Mouse (Mus musculus) T-cell, adult 2 months (primary cell): ENCODE results near the gene Zfp870.
"Not testable (repeated sequence)": the region's sequence is repeated elsewhere in the genome, so short reads cannot be mapped to it uniquely, and the experiment has no call there.

Experiments
- DNase-seq: peaks from one replicate; pipeline ENCODE4 v3.0.0; 2022; ENCODE audit warnings: low spot score

The Zfp870 gene

GRCm38 (mm10) chr17:32871483-32871882, 20.0 kb downstream of the Zfp870 start:
- DNase-seq = no peak

DNA sequence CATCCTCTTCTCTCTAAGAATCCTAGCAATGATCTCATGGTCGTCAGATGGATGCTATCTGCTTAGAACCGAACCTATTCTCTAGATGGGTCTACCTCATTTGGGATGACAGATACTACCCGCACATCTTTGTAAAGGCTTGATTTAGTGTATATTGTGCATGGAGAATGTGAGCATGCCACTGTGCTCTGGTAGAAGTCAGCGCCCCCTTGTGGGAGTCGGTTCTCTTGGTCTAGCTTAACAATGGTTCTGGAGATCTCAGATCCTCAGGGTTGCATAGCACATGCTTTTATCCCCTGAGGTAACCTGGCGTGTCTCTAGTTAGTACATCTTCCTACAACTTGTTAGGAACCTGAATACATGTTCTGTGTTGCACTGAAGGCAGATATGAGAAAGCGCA, 24.2 kb downstream of the Zfp870 start:
- not testable (repeated sequence) for DNase-seq

- DNase-seq = not testable (repeated sequence)
These were observed 34.7 kb downstream of the Zfp870 start for GRCm38 (mm10) chr17:32856713-32857112.

- no peak for DNase-seq
These were observed 39.9 kb downstream of the Zfp870 start for GRCm38 (mm10) chr17:32851581-32851980.

GRCm38 (mm10) chr17:32841388-32841787, 50.1 kb downstream of the Zfp870 start:
- no peak for DNase-seq

- no peak for DNase-seq
These were observed 52.2 kb downstream of the Zfp870 start for GRCm38 (mm10) chr17:32839083-32839802.

- no peak for DNase-seq
These were observed 61.0 kb downstream of the Zfp870 start for GRCm38 (mm10) chr17:32830418-32830782.

DNA sequence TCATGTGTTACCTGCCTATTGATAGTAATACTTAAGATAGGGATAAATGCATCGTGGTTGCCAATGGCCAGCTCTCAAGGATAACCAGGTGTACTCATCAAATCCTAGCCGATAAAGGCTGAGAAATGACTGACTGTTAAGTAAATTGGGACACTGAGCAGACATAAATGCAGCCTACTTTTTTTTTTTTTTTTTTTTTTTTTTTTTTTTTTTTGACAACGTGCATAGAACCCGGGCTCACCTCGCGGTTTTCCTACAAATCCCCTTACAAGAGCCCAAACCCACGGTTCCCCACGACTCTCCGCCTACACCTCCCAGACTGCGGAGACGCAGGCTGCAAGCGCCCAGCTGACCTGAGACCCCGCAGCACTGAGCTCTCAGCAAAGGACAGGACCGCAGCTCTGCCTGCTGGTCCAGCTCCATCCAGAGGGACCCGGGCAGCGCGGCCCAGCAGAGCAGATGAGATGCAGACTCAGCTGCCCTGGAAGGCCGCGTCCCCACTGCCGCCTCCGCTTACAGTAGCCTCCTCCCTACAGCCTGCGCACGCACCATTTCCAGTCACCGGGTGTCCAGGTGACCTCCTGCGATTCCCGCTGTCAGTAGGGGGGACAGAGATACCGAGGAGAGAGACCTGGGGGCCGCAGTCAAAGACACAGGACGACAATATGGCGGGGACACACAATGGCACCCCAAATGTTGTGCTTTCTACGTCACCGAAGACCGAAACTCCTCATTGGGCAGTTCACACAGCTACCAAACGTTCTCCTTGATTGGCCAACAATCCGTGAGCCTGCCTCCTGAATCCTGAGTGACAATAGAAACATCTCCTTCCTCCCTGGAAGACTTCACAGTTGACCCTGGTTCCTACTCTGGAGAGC, 61.7 kb downstream of the Zfp870 start, which contains the start of gene Zfp799:
TSS of gene Zfp799 (minus strand) at position 722 of the 878 bp plus-strand sequence.
- peak; percentile 79 for DNase-seq
